Mouse (Mus musculus) left cerebral cortex, adult 9 months (tissue): ENCODE data around the gene Kdm7a.
A peak's percentile ranks its signal among the peaks of the same experiment; 100 is the strongest.

Source experiments
- DNase-seq, 2 experiments: peaks; one replicate each; pipeline ENCODE4 v3.0.0; 2022; ENCODE audit warnings: low spot score in 2 of 2

Gene Kdm7a

GRCm38 (mm10) chr6:39206581-39207461, at the start of gene Kdm7a:
TSS of gene Kdm7a (minus strand) at chr6:39206789.
- DNase-seq, result peak; percentile 71 to 77

GRCm38 (mm10) chr6:39255271-39255670, 48.7 kb upstream of the Kdm7a start:
- DNase-seq, result no peak

GRCm38 (mm10) chr6:39250055-39250454, 43.5 kb upstream of the Kdm7a start:
- DNase-seq, result no peak

GRCm38 (mm10) chr6:39249176-39249770, 42.7 kb upstream of the Kdm7a start:
- no peak for DNase-seq

GRCm38 (mm10) chr6:39244066-39244465, 37.5 kb upstream of the Kdm7a start:
- DNase-seq, result no peak

GRCm38 (mm10) chr6:39243511-39243961, 36.9 kb upstream of the Kdm7a start:
- no peak for DNase-seq

GRCm38 (mm10) chr6:39242718-39243471, 36.3 kb upstream of the Kdm7a start:
- DNase-seq, result peak in 1 of 2 experiments; percentile 40

GRCm38 (mm10) chr6:39241421-39241891, 34.9 kb upstream of the Kdm7a start:
- DNase-seq, result peak in 1 of 2 experiments; percentile 61

GRCm38 (mm10) chr6:39240956-39241355, 34.4 kb upstream of the Kdm7a start:
- no peak for DNase-seq

GRCm38 (mm10) chr6:39237887-39238286, 31.3 kb upstream of the Kdm7a start:
- no peak for DNase-seq

- DNase-seq, result no peak
Measured at GRCm38 (mm10) chr6:39232617-39233016, 26.0 kb upstream of the Kdm7a start.

- DNase-seq, result no peak
Measured at GRCm38 (mm10) chr6:39230664-39231063, 24.1 kb upstream of the Kdm7a start.

GRCm38 (mm10) chr6:39226610-39226955, 20.0 kb upstream of the Kdm7a start:
- no peak for DNase-seq

GRCm38 (mm10) chr6:39225876-39226609, 19.5 kb upstream of the Kdm7a start:
- no peak for DNase-seq

GRCm38 (mm10) chr6:39223328-39223885, 16.8 kb upstream of the Kdm7a start:
- no peak for DNase-seq

- DNase-seq, result no peak
Measured at GRCm38 (mm10) chr6:39222487-39222886, 15.9 kb upstream of the Kdm7a start.

GRCm38 (mm10) chr6:39217961-39218360, 11.4 kb upstream of the Kdm7a start:
- DNase-seq, result no peak

- no peak for DNase-seq
Measured at GRCm38 (mm10) chr6:39217138-39217537, 10.5 kb upstream of the Kdm7a start.

GRCm38 (mm10) chr6:39214949-39215606, 8.5 kb upstream of the Kdm7a start:
- no peak for DNase-seq

- no peak for DNase-seq
Measured at GRCm38 (mm10) chr6:39209677-39210076, 3.1 kb upstream of the Kdm7a start.

- DNase-seq, result no peak
Measured at GRCm38 (mm10) chr6:39208181-39208580, 1.6 kb upstream of the Kdm7a start.
